Mouse (Mus musculus) heart, postnatal 0 days (tissue): ENCODE data around the gene Grpr.

ENCODE experiments used
- CTCF ChIP-seq: IDR thresholded peaks from 2 replicates; pipeline ENCODE4 v1.5.1; 2016; ENCODE audit warnings: antibody characterized with exemption, control low read depth, low read depth
- EP300 ChIP-seq: IDR thresholded peaks from 2 replicates; pipeline ENCODE4 v1.6.1; 2016; ENCODE audit warnings: antibody characterized with exemption, low read depth

DNA sequence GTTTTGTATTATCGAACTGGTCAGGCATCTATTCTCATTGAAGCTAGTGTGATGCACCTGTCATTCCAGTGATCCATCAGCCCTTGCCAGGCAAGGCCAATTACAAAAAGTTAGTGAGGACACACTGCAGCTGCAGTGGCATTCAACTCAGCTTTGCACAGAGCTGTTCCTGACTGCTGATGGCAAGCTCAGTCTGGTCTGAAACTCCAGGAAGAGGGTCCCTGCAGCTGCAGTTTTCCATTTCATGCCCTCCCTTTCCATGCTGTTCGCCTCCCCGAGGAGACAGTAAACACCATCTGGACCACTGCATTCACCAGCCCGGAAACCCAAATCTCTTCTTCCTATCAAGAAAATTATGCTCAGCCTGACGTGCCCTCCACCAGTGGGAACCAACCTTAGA is 2.4 kb downstream of the Grpr start:
- no peak for TF ChIP-seq CTCF
- TF ChIP-seq EP300 = no peak
